Mouse (Mus musculus) lung, adult 2 months (tissue): ENCODE results near the gene Arap1. TPM values are rescaled to one million over a fixed set of nuclear protein-coding genes. Genes with fewer than 3 reads are reported as not detected.

ENCODE experiments used
- DNase-seq: peaks from one replicate; pipeline ENCODE4 v3.0.0; 2022
- H3K4me1 ChIP-seq: fragments of 200-500 bp; 2 replicates; pipeline ENCODE4 v1.6.1; 2011; ENCODE audit warnings: low read length; ENCODE audit not compliant: control insufficient read depth, insufficient read depth
- H3K4me3 ChIP-seq: fragments of 200-500 bp; replicated peaks from 2 replicates; pipeline ENCODE3; 2011; ENCODE audit warnings: low read depth, mild to moderate bottlenecking, control low read depth, low read length; ENCODE audit errors: extremely low read depth
- CTCF ChIP-seq: fragments of 200-500 bp; IDR thresholded peaks from 2 replicates; pipeline ENCODE4 v1.5.1; 2011; ENCODE audit warnings: mild to moderate bottlenecking, low read length, control low read depth; ENCODE audit not compliant: insufficient read depth
- POLR2A ChIP-seq: fragments of 200-500 bp; IDR thresholded peaks from 2 replicates; pipeline ENCODE4 v1.6.1; 2011; ENCODE audit warnings: low read depth, mild to moderate bottlenecking, control low read depth, low read length, borderline replicate concordance; ENCODE audit errors: extremely low read depth
- WGBS: fragments of 180-500 bp; shearing (Covaris S2); methylation state at CpG from one replicate; pipeline ENCODE4 v1.1.7; 2018; 5-methylcytosine and 5-hydroxymethylcytosine counted together
- polyA plus RNA-seq: library from polyadenylated mRNA; depleted of rRNA; stranded (reverse); fragments of >200 nt; gene quantifications from 2 replicates; pipeline ENCODE4 v1.2.3, GENCODE M21; 2012

Gene Arap1
- polyA plus RNA-seq, 1 experiment: 188 TPM

GRCm38 (mm10) chr7:101403831-101404230 is 56.0 kb downstream of the Arap1 start:
- no peak for DNase-seq
- Histone ChIP-seq H3K4me1 (no peaks in the 10 kb centered on the region), H3K4me3 (no peak overlapping the region)
- 91% methylated on average over 5 of the region's 5 CpGs for WGBS
- TF ChIP-seq POLR2A (no peak), CTCF (peak; percentile 48)

GRCm38 (mm10) chr7:101410267-101410936 is 62.5 kb downstream of the Arap1 start, which contains the start of gene Gm45837:
Gm45837 (plus strand) TSS chr7:101410886.
- Histone ChIP-seq H3K4me1 (no peaks in the 10 kb centered on the region; the same call in 1 of the 2 replicates), H3K4me3 (no peak within 1 kb of the TSS)
- WGBS: 67% methylated on average over 11 of the region's 11 CpGs
- no peak for TF ChIP-seq CTCF
- no peak for TF ChIP-seq POLR2A
- DNase-seq: no peak

- peak; percentile 84 for DNase-seq
- TF ChIP-seq POLR2A: no peak
- TF ChIP-seq CTCF: peak; percentile 99
- H3K4me1 ChIP-seq: no peaks in the 10 kb centered on the region; the same call in 1 of the 2 replicates
- no peak overlapping the region for H3K4me3 ChIP-seq
Measured at GRCm38 (mm10) chr7:101412796-101413195, 64.9 kb downstream of the Arap1 start.

GRCm38 (mm10) chr7:101414209-101414608 is 66.3 kb downstream of the Arap1 start:
- Histone ChIP-seq H3K4me1 (no peaks in the 10 kb centered on the region; the same call in 1 of the 2 replicates), H3K4me3 (no peak overlapping the region)
- no peak for DNase-seq
- TF ChIP-seq POLR2A: no peak
- no peak for TF ChIP-seq CTCF
- 47% methylated on average over 4 of the region's 4 CpGs for WGBS

- Histone ChIP-seq H3K4me1 (no peaks in the 10 kb centered on the region; the same call in 1 of the 2 replicates), H3K4me3 (no peak overlapping the region)
- TF ChIP-seq POLR2A (no peak), CTCF (no peak)
- WGBS: 49% methylated on average over 7 of the region's 7 CpGs
- no peak for DNase-seq
Measured at GRCm38 (mm10) chr7:101414661-101415511, 67.0 kb downstream of the Arap1 start.

- no peak for DNase-seq
- H3K4me1 ChIP-seq: no peaks in the 10 kb centered on the region; the same call in 1 of the 2 replicates
- WGBS: 35% methylated on average over 8 of the region's 8 CpGs
- no peak overlapping the region for H3K4me3 ChIP-seq
- TF ChIP-seq POLR2A (peak; percentile 5; the same call in 1 of the 2 replicates), CTCF (no peak)
Measured at GRCm38 (mm10) chr7:101415512-101416100, 67.7 kb downstream of the Arap1 start.

GRCm38 (mm10) chr7:101416391-101416790 is 68.5 kb downstream of the Arap1 start:
- H3K4me1 ChIP-seq: no peaks in the 10 kb centered on the region; the same call in 1 of the 2 replicates
- WGBS: 46% methylated on average over 5 of the region's 5 CpGs
- no peak for TF ChIP-seq CTCF
- no peak for TF ChIP-seq POLR2A
- no peak overlapping the region for H3K4me3 ChIP-seq
- DNase-seq: no peak

GRCm38 (mm10) chr7:101419013-101419770 is 71.3 kb downstream of the Arap1 start:
- Histone ChIP-seq H3K4me1 (no peaks in the 10 kb centered on the region), H3K4me3 (no peak overlapping the region)
- WGBS: 5% methylated on average over 27 of the region's 27 CpGs
- DNase-seq: no peak
- TF ChIP-seq POLR2A (no peak), CTCF (no peak)

- Histone ChIP-seq H3K4me1 (no peaks in the 10 kb centered on the region), H3K4me3 (no peak within 1 kb of the TSS)
- no peak for TF ChIP-seq POLR2A
- TF ChIP-seq CTCF: no peak
- WGBS: 13% methylated on average over 6 of the region's 6 CpGs
- no peak for DNase-seq
Measured at GRCm38 (mm10) chr7:101421529-101421928, 73.7 kb downstream of the Arap1 start, which contains the start of gene Pde2a. Pde2a (plus strand) TSS chr7:101421691.
